Mouse (Mus musculus) CD8-positive naive resting alpha-beta T cell, adult 2 months (primary cell): ENCODE measurements around the gene Sytl2.

Experiments
- DNase-seq, 2 experiments: peaks; one replicate each; pipeline ENCODE4 v3.0.0; 2022; ENCODE audit warnings: low read depth in 2 of 2, low spot score in 2 of 2

Gene Sytl2

GRCm38 (mm10) chr7:90457517-90457916, 155.5 kb downstream of the Sytl2 start:
- no peak for DNase-seq
